Mouse (Mus musculus) adrenal gland, adult 18-20 months (tissue): ENCODE data around the gene Dtl. TPM values are rescaled to one million over a fixed set of nuclear protein-coding genes. Genes with fewer than 3 reads are reported as not detected.

Source experiments
- total RNA-seq, 2 experiments: library from RNA; stranded (reverse); gene quantifications; 1 replicate in 1 of 2; 2 replicates in 1 of 2; pipeline ENCODE4 v1.2.3; 2021

The Dtl gene
- total RNA-seq, 2 experiments from 2014 or later: 0.66 to 1.5 TPM

Other genes with a start within 250 kb of the Dtl start
- 1 to 10 TPM; 4.7 to 5.7 TPM for gene Tmem206, start 249.6 kb downstream of the Dtl start, total RNA-seq
- 100 to 1,000 TPM; 196 to 437 TPM for gene Ppp2r5a, start 172.3 kb downstream of the Dtl start, total RNA-seq
- 10 to 100 TPM; 17.9 to 19.8 TPM for gene Ints7, start 92 bp upstream of the Dtl start, total RNA-seq
- gene Lpgat1, start 142.3 kb upstream of the Dtl start, total RNA-seq: 10 to 100 TPM; 70.2 to 94.7 TPM
- 1 to 10 TPM in 1 of 2 experiments, under 1 TPM in 1; 0.45 to 1.3 TPM for gene Nek2, start 245.9 kb upstream of the Dtl start, total RNA-seq